Mouse (Mus musculus) ES-E14 (cell line): ENCODE measurements around the gene Rarb. TPM values are rescaled to one million over a fixed set of nuclear protein-coding genes. Genes with fewer than 3 reads are reported as not detected.

Source experiments
- DNase-seq: peaks from one replicate; pipeline ENCODE4 v3.0.0-alpha.2; 2013; ENCODE audit warnings: low read depth, low spot score
- H3K27ac ChIP-seq: 2 replicates; pipeline ENCODE4 v1.5.1; 2012; ENCODE audit warnings: low read depth, mild to moderate bottlenecking, low read length, moderate library complexity, mixed read lengths; ENCODE audit not compliant: poor library complexity, insufficient read depth, severe bottlenecking
- H3K36me3 ChIP-seq: 2 replicates; pipeline ENCODE4 v1.6.1; 2012; ENCODE audit warnings: mild to moderate bottlenecking, low read length, moderate library complexity, mixed read lengths; ENCODE audit not compliant: control insufficient read depth, poor library complexity, insufficient read depth, severe bottlenecking
- H3K4me1 ChIP-seq, 2 experiments: fragments of 150-350 bp in 1 of 2; sonication (generic) in 1 of 2; 2 replicates each; pipeline ENCODE4 v1.6.1; 2012; ENCODE audit warnings: low read length in 2 of 2, mild to moderate bottlenecking in 1 of 2, mixed read lengths in 1 of 2; ENCODE audit not compliant: control insufficient read depth in 2 of 2, insufficient read depth in 2 of 2, poor library complexity in 1 of 2
- H3K4me3 ChIP-seq, 2 experiments: fragments of 150-350 bp in 1 of 2; sonication (generic) in 1 of 2; 2 replicates each; pipeline ENCODE4 v1.5.1; 2012; ENCODE audit warnings: low read length in 2 of 2, low read depth in 1 of 2, mild to moderate bottlenecking in 1 of 2, mixed read lengths in 1 of 2; ENCODE audit not compliant: insufficient read depth in 1 of 2, poor library complexity in 1 of 2, severe bottlenecking in 1 of 2
- H3K9ac ChIP-seq: 2 replicates; pipeline ENCODE4 v1.6.1; 2012; ENCODE audit warnings: low read depth, mild to moderate bottlenecking, low read length, mixed read lengths; ENCODE audit not compliant: poor library complexity, insufficient read depth, severe bottlenecking
- H3K9me3 ChIP-seq: fragments of 150-350 bp; sonication (generic); 2 replicates; pipeline ENCODE4 v1.6.1; 2012; ENCODE audit warnings: low read depth, mild to moderate bottlenecking, low read length; ENCODE audit not compliant: control insufficient read depth, insufficient read depth
- CHD2 ChIP-seq: IDR thresholded peaks from 2 replicates; pipeline ENCODE4 v1.6.1; 2014; ENCODE audit warnings: mild to moderate bottlenecking, low read depth, low read length, inconsistent platforms
- HCFC1 ChIP-seq: IDR thresholded peaks from 2 replicates; pipeline ENCODE4 v1.6.1; 2012; ENCODE audit warnings: low read length, inconsistent platforms, borderline replicate concordance; ENCODE audit not compliant: insufficient read depth
- MAFK ChIP-seq: IDR thresholded peaks from 2 replicates; pipeline ENCODE4 v1.6.1; 2014; ENCODE audit warnings: mild to moderate bottlenecking, low read depth, low read length, inconsistent platforms; ENCODE audit not compliant: insufficient read depth
- ZC3H11A ChIP-seq: IDR thresholded peaks from 2 replicates; pipeline ENCODE4 v1.6.1; 2012; ENCODE audit warnings: low read depth, mild to moderate bottlenecking, inconsistent platforms, low read length, borderline replicate concordance
- ZNF384 ChIP-seq: IDR thresholded peaks from 2 replicates; pipeline ENCODE4 v1.6.1; 2012; ENCODE audit warnings: low read depth, low read length, inconsistent platforms
- in situ Hi-C, 2 experiments: fragments of 600-800 bp; cut with MboI; formaldehyde crosslinking; loops; one replicate each; pipeline ENCODE4 v1.15.1; 2025; ENCODE audit warnings: low sequenced_read_pairs in 2 of 2, inconsistent platforms in 1 of 2; ENCODE audit not compliant: unreplicated experiment in 2 of 2
- total RNA-seq: library from RNA; depleted of rRNA; stranded (reverse); fragments of 300-350 nt; gene quantifications from 2 replicates; pipeline ENCODE4 v1.2.3, GENCODE M21; 2012; rRNA removed

Rarb gene
- 0.79 and 1.2 TPM in 2 replicates for total RNA-seq

DNA sequence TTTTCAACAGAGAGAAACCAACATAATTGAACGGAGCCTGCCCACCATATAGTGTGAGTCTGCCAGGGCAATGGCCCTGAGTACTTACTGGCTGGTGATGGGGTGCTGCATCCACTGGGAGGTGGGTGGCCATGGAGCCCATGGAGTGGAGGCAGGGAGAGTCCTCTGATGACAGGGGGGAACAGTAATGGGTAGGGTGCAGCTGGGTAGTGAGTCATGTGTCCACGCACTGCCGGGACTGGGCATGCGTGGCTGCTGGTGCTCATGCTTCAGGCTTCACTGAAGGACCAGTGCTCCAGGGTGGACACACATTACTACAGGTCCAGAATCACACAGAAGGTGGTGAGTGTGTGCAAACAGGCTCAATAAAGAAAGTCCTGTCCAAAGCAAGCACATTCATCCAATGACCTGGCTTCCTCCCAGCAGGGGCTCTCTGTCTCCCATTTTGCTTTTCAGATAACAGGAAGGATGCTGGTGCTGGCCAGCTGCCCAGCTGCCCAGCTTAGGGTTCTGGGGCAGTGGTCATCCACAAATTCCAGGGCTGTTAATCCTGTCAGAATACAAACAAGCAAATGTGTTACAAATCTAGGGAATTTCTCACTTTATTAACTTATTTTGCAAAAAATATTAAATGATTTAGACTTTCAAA, at the start of gene Rarb:
TSS of gene Rarb (minus strand) at position 555 of the 649 bp plus-strand sequence.
- no peak for TF ChIP-seq ZNF384
- no peak for TF ChIP-seq ZC3H11A
- in situ Hi-C loops: no loop called here
- DNase-seq: no peak
- Histone ChIP-seq H3K36me3 (no peaks in the 10 kb centered on the region), H3K27ac (no peak within 1 kb of the TSS), H3K9me3 (no peaks in the 10 kb centered on the region), H3K4me3 (no peak within 1 kb of the TSS), H3K9ac (no peak within 1 kb of the TSS), H3K4me1 (no peaks in the 10 kb centered on the region)

DNA sequence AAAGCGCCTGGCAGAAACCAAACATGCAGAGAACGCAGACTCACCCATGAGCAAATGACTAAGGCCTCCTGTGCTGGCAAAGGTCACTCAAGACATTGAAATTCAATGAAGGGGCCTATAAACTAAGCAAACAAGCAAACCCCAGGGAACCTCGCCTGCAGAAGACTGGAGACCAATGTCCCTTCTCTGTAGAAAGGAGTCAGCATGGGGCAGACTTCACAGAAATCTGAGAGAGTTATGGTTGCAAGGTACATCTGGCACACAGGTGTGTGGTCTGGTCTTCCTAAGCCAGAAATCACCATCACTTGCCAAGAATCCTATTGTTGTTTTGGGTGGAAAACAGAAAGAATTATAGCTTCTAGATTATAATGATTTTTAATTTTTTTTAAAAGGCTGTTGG, 23.1 kb upstream of the Rarb start:
- Histone ChIP-seq H3K9ac (no peak overlapping the region), H3K27ac (no peak overlapping the region), H3K9me3 (no peaks in the 10 kb centered on the region), H3K4me3 (no peak overlapping the region), H3K4me1 (no peaks in the 10 kb centered on the region), H3K36me3 (no peaks in the 10 kb centered on the region)
- in situ Hi-C loops: no loop called here
- no peak for DNase-seq
- TF ChIP-seq MAFK (no peak), ZNF384 (no peak), HCFC1 (no peak), CHD2 (no peak), ZC3H11A (no peak)

DNA sequence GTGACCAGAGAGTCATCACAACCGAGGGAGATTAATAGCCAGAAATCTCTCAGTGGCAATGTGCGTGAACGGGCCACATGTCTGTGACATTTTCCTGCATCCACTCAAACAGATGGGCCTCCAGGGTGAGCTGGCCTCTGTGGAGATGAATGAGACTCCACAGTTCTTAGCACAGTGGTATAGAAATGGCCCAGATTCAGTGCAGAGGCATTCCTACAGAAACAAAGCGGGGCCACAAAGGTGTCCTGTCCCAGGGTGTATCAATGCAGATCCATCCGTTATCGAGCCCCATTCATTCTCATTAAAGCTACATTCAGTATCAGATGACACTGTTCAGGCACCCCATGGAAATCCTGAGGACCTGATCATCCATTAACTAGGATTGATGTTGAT, 22.6 kb upstream of the Rarb start:
- Histone ChIP-seq H3K9me3 (no peaks in the 10 kb centered on the region), H3K4me1 (no peaks in the 10 kb centered on the region), H3K9ac (no peak overlapping the region), H3K27ac (no peak overlapping the region), H3K36me3 (no peaks in the 10 kb centered on the region), H3K4me3 (no peak overlapping the region)
- no peak for TF ChIP-seq CHD2
- no peak for TF ChIP-seq ZNF384
- TF ChIP-seq ZC3H11A: no peak
- TF ChIP-seq HCFC1: no peak
- no peak for TF ChIP-seq MAFK
- no peak for DNase-seq
- in situ Hi-C loops: no loop called here

DNA sequence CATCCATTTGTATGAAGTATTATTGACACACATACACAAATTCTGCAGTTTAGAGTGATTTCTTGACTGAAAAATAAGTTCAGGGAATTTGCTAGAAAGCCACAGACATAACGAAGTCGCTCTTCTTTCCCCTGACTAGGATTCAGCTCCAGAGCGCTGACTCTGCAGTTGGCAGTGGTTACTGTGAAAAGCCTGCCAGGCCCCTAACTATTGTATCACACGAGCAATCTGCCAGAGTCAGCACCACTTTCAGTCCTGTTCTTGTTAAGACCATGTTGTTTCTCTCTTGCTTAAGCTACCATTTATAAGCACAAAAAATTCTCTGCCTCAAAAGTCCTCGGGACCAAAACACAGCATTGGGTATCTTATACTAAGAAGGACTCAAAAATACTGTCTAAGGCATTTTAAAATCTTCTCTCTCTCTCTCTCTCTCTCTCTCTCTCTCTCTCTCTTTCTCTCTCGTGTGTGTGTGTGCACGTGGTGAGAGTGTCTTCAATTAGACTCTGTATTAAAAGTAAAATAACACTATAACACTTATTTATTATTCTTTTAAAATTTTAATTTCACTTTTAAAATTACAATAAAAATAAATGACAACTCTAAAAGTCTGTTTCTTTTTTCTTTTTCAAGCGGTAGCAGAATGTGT, 22.1 kb upstream of the Rarb start:
- no peak for DNase-seq
- H3K36me3 ChIP-seq: no peaks in the 10 kb centered on the region

More for the DNA sequence above, 22.1 kb upstream of the Rarb start:
- H3K4me3 ChIP-seq: no peak overlapping the region
- TF ChIP-seq HCFC1 (no peak), CHD2 (no peak), MAFK (0 out of 2 replicates have a peak, but pooled peaks have one; percentile 18), ZC3H11A (no peak), ZNF384 (no peak)
- no peaks in the 10 kb centered on the region for H3K9me3 ChIP-seq
- H3K4me1 ChIP-seq: no peaks in the 10 kb centered on the region
- in situ Hi-C loops: no loop called here
- no peak overlapping the region for H3K27ac ChIP-seq
- no peak overlapping the region for H3K9ac ChIP-seq
